Mouse (Mus musculus): Measurements from ENCODE around the gene Hoxc5. TPM values are rescaled to one million over a fixed set of nuclear protein-coding genes. Genes with fewer than 3 reads are reported as not detected.

The Hoxc5 gene
- polyA plus RNA-seq, 1 experiment, result 0.53 TPM

DNA sequence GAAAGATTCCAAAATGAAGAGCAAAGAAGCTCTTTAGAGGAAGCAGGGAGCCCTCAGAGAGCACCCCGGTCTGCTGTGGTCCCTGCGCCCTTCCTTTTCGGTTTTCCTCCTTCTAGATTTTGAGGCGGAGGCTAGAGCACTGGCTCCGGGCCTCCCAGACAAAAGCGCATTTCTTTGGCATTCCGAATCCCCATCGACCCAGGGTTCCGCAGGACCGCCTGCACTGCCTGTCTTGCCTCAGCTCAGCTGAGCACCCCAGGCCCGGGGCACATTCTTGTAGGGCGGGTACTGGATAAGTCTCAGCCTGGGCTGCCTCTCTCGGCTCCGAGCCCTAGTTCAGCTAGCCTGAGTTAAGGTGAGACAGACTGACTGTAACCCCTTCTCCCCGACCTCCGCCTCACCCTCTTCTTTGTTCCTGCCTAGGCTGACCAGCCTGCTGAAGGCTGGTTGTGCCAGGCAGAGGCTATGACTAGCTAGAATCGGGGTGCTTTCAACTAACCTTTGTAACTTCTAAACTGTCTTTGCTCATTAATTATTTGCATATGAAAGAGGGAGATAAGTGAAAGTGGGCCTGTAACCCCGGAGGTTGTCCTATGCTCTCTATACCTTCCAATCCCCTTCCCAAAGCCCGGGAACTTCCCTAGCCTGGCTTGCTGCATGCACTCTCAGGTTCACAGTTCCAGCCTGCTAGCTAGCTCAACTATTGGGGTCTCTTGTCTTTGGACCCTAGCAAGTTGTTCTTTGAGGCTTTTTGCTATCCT is 48.3 kb downstream of the Hoxc5 start:
- no peak overlapping the region for H3K27ac ChIP-seq (ENCODE audit: control insufficient read depth, insufficient read depth, low read depth, low read length)
- H3K4me1 ChIP-seq (ENCODE audit: control insufficient read depth, insufficient read depth, low read length), result peaks cover 22% of the 10 kb centered on the region
- H3K27me3 ChIP-seq (ENCODE audit: control insufficient read depth, insufficient read depth, low read length), result peaks cover 11% of the 10 kb centered on the region
- H3K36me3 ChIP-seq (ENCODE audit: control insufficient read depth, insufficient read depth, low read length), result no peaks in the 10 kb centered on the region
- peak overlapping the region; percentile 40 for H3K4me3 ChIP-seq (ENCODE audit: control insufficient read depth, low read depth, low read length)
- no peak for TF ChIP-seq CTCF (IDR thresholded peaks at IDR 0.05; ENCODE audit: control insufficient read depth, insufficient read depth, insufficient replicate concordance, low read depth, low read length)

DNA sequence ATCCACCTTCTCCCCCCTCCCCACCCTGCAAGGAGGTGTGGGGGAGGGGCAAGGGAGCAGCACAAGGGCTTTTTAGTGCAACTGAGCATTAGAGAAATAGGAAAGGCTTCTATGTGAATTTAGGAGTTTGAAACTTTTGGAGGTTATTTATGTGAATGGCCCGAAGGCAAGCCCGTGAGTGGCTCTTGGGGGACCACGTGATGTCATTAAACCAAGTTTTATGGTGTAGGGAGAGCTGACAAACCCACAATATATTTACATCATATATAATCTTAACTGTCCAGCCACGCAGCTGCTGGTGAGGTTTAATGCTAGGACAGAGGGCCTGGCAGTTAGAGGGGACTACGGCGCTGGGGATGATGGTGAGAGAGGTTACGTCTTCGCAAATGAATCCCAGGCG is 51.4 kb downstream of the Hoxc5 start, which contains the start of gene Hoxc4:
Gene Hoxc4 (plus strand): TSS at position 299 of the 400 bp plus-strand sequence.
- TF ChIP-seq CTCF (IDR thresholded peaks at IDR 0.05; ENCODE audit: control insufficient read depth, insufficient read depth, insufficient replicate concordance, low read depth, low read length) (no peak), POLR2A (IDR thresholded peaks at IDR 0.05; ENCODE audit: control insufficient read depth, low read depth, low read length) (no peak)
- no peak within 1 kb of the TSS for H3K4me3 ChIP-seq (ENCODE audit: control insufficient read depth, low read depth, low read length)
- no peak within 1 kb of the TSS for H3K27ac ChIP-seq (ENCODE audit: control insufficient read depth, insufficient read depth, low read depth, low read length)
- peaks cover 2% of the 10 kb centered on the region; the same call in 1 of the 2 replicates for H3K27me3 ChIP-seq (ENCODE audit: control insufficient read depth, insufficient read depth, low read length)
- H3K36me3 ChIP-seq (ENCODE audit: control insufficient read depth, insufficient read depth, low read length), result no peaks in the 10 kb centered on the region
- peaks cover 13% of the 10 kb centered on the region for H3K4me1 ChIP-seq (ENCODE audit: control insufficient read depth, insufficient read depth, low read length)

DNA sequence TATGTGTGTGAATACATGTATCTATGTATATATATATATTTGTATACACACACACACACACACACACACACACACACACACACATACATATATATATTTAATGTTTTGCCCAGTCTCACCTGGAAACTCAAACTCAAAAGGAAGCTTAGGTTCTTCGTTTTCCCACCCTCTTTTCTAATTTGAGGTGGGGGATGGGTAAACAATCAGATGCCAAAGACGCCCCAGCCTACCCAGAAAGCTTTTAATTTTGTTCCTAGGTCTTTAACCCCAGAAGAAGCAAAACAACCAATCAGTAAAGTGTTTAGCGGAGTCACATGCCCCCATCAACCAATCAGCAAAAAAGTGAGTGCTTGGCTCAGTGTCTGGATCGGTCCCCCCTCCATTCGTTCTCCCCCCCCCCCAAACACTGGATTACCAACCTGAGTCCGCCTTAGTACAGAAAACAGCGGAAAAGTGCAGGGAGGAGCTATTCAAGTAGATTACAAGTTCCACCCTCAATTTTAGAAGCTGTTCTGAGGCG is 53.7 kb downstream of the Hoxc5 start:
- TF ChIP-seq POLR2A (IDR thresholded peaks at IDR 0.05; ENCODE audit: control insufficient read depth, low read depth, low read length) (no peak), CTCF (IDR thresholded peaks at IDR 0.05; ENCODE audit: control insufficient read depth, insufficient read depth, insufficient replicate concordance, low read depth, low read length) (no peak)
- no peaks in the 10 kb centered on the region for H3K27me3 ChIP-seq (ENCODE audit: control insufficient read depth, insufficient read depth, low read length)
- no peak overlapping the region for H3K4me3 ChIP-seq (ENCODE audit: control insufficient read depth, low read depth, low read length)
- H3K27ac ChIP-seq (ENCODE audit: control insufficient read depth, insufficient read depth, low read depth, low read length), result no peak overlapping the region
- H3K4me1 ChIP-seq (ENCODE audit: control insufficient read depth, insufficient read depth, low read length), result no peaks in the 10 kb centered on the region
- no peaks in the 10 kb centered on the region for H3K36me3 ChIP-seq (ENCODE audit: control insufficient read depth, insufficient read depth, low read length)

DNA sequence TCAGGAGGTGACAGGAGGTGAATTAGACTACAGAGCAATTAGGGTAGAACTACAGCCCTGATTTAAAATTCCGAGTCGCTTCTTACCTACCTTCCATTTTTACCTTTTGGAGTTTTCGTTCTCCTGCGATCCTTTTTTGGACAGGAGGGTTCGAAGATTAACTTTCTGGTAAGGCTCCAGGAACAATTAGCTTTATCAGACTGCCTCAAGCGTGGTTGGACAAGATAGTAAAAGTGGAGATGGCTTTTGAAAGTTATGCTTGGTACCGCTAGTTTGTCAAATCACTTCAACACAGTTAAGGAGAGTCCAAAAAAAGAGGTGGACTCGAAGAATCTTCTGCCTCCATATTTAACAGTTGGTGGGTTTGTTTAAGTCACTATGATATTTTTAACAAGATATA is 54.3 kb downstream of the Hoxc5 start:
- Histone ChIP-seq H3K27me3 (ENCODE audit: control insufficient read depth, insufficient read depth, low read length) (no peaks in the 10 kb centered on the region), H3K4me1 (ENCODE audit: control insufficient read depth, insufficient read depth, low read length) (no peaks in the 10 kb centered on the region), H3K27ac (ENCODE audit: control insufficient read depth, insufficient read depth, low read depth, low read length) (no peak overlapping the region), H3K36me3 (ENCODE audit: control insufficient read depth, insufficient read depth, low read length) (no peaks in the 10 kb centered on the region), H3K4me3 (ENCODE audit: control insufficient read depth, low read depth, low read length) (no peak overlapping the region)
- TF ChIP-seq POLR2A (IDR thresholded peaks at IDR 0.05; ENCODE audit: control insufficient read depth, low read depth, low read length) (no peak), CTCF (IDR thresholded peaks at IDR 0.05; ENCODE audit: control insufficient read depth, insufficient read depth, insufficient replicate concordance, low read depth, low read length) (no peak)

GRCm38 (mm10) chr15:103024131-103024530 is 56.9 kb downstream of the Hoxc5 start:
- Histone ChIP-seq H3K36me3 (ENCODE audit: control insufficient read depth, insufficient read depth, low read length) (no peaks in the 10 kb centered on the region), H3K4me1 (ENCODE audit: control insufficient read depth, insufficient read depth, low read length) (peaks cover 3% of the 10 kb centered on the region), H3K27me3 (ENCODE audit: control insufficient read depth, insufficient read depth, low read length) (0 out of 2 replicates have a peak, but pooled peaks cover 3% of the 10 kb centered on the region), H3K4me3 (ENCODE audit: control insufficient read depth, low read depth, low read length) (no peak overlapping the region), H3K27ac (ENCODE audit: control insufficient read depth, insufficient read depth, low read depth, low read length) (no peak overlapping the region)
- TF ChIP-seq CTCF (IDR thresholded peaks at IDR 0.05; ENCODE audit: control insufficient read depth, insufficient read depth, insufficient replicate concordance, low read depth, low read length), result no peak
- no peak for TF ChIP-seq POLR2A (IDR thresholded peaks at IDR 0.05; ENCODE audit: control insufficient read depth, low read depth, low read length)

GRCm38 (mm10) chr15:103027266-103028235 is 60.3 kb downstream of the Hoxc5 start:
- TF ChIP-seq POLR2A (IDR thresholded peaks at IDR 0.05; ENCODE audit: control insufficient read depth, low read depth, low read length) (no peak), CTCF (IDR thresholded peaks at IDR 0.05; ENCODE audit: control insufficient read depth, insufficient read depth, insufficient replicate concordance, low read depth, low read length) (no peak)
- H3K36me3 ChIP-seq (ENCODE audit: control insufficient read depth, insufficient read depth, low read length), result no peaks in the 10 kb centered on the region
- peak overlapping the region; percentile 14; the same call in 1 of the 2 replicates for H3K4me3 ChIP-seq (ENCODE audit: control insufficient read depth, low read depth, low read length)
- H3K27ac ChIP-seq (ENCODE audit: control insufficient read depth, insufficient read depth, low read depth, low read length), result no peak overlapping the region
- peaks cover 3% of the 10 kb centered on the region for H3K4me1 ChIP-seq (ENCODE audit: control insufficient read depth, insufficient read depth, low read length)
- 0 out of 2 replicates have a peak, but pooled peaks cover 3% of the 10 kb centered on the region for H3K27me3 ChIP-seq (ENCODE audit: control insufficient read depth, insufficient read depth, low read length)

Data from testis, adult 2 months (tissue).